In genomic region chr1:171043594-171044153, GRCm38 (mm10) we compare ENCODE assay signal across 9 mouse cellular contexts. TPM values are rescaled to one million over a fixed set of nuclear protein-coding genes. Genes with fewer than 3 reads are reported as not detected.
DNase-seq lines count a peak whose midpoint lies in the region; ATAC-seq and TF ChIP-seq lines count a peak whose summit lies in the region.
"Had no signal": no experiment of that assay in that cellular context is flagged by ENCODE, and none has a peak within 500 bp of the region (broad histone marks: within the 10 kb centered on the region; RNA-seq: fewer than 3 reads in every experiment).

No protein-coding gene starts in this region.

- no peak for ATAC-seq in hindbrain, postnatal 0 days
- no peak for ATAC-seq in midbrain, postnatal 0 days (ENCODE audit: low FRiP score)

- H3K27me3 ChIP-seq in hindbrain, postnatal 0 days (ENCODE audit: insufficient read depth, low read length) = no peaks in the 10 kb centered on the region
- H3K27me3 ChIP-seq in midbrain, postnatal 0 days (ENCODE audit: insufficient read depth, low read length) = no peaks in the 10 kb centered on the region
- no peaks in the 10 kb centered on the region for H3K27me3 ChIP-seq in kidney, adult 2 months (replicated peaks; ENCODE audit: control insufficient read depth, insufficient read depth, low read length)

- no peaks in the 10 kb centered on the region for H3K36me3 ChIP-seq in hindbrain, postnatal 0 days (ENCODE audit: insufficient read depth, low read length)
- no peaks in the 10 kb centered on the region for H3K36me3 ChIP-seq in midbrain, postnatal 0 days (ENCODE audit: insufficient read depth, low read length)
- H3K36me3 ChIP-seq in kidney, adult 2 months (ENCODE audit: control insufficient read depth, insufficient read depth, low read length) = no peaks in the 10 kb centered on the region

- TF ChIP-seq CTCF in layer of hippocampus, adult 2 months (conservative IDR thresholded peaks at IDR 0.05) = peak; percentile 66
- TF ChIP-seq CTCF in hindbrain, postnatal 0 days (IDR thresholded peaks at IDR 0.05; ENCODE audit: low read depth) = peak; percentile 35
- peak; percentile 58 for TF ChIP-seq CTCF in midbrain, postnatal 0 days (IDR thresholded peaks at IDR 0.05)
- no peak for TF ChIP-seq CTCF in kidney, adult 2 months (conservative IDR thresholded peaks at IDR 0.05; ENCODE audit: insufficient read depth, insufficient read length, low read depth, low read length)

- no peaks in the 10 kb centered on the region for H3K9me3 ChIP-seq in hindbrain, postnatal 0 days (ENCODE audit: low read length)
- no peaks in the 10 kb centered on the region for H3K9me3 ChIP-seq in midbrain, postnatal 0 days (ENCODE audit: low read length)

- no peaks in the 10 kb centered on the region for H3K4me1 ChIP-seq in brown adipose tissue, adult 24 weeks (ENCODE audit: control insufficient read depth, insufficient read depth, insufficient read length, low read length)
- no peaks in the 10 kb centered on the region for H3K4me1 ChIP-seq in hindbrain, postnatal 0 days (ENCODE audit: insufficient read depth, low read length)
- no peaks in the 10 kb centered on the region for H3K4me1 ChIP-seq in midbrain, postnatal 0 days (ENCODE audit: insufficient read depth, low read length)
- H3K4me1 ChIP-seq in kidney, adult 2 months (ENCODE audit: control insufficient read depth, insufficient read depth, low read length) = no peaks in the 10 kb centered on the region

- WGBS in hindbrain, postnatal 0 days = 62% methylated on average over 3 of the region's 3 CpGs
- 77% methylated on average over 3 of the region's 3 CpGs for WGBS in midbrain, postnatal 0 days
- 71% methylated on average over 3 of the region's 3 CpGs for WGBS in kidney, adult 2 months

- no peak overlapping the region; the same call in 1 of the 2 replicates for H3K9ac ChIP-seq in hindbrain, postnatal 0 days (replicated peaks; ENCODE audit: low read length)
- H3K9ac ChIP-seq in midbrain, postnatal 0 days (replicated peaks; ENCODE audit: low read length, poor library complexity, severe bottlenecking) = peak overlapping the region; percentile 57; the same call in 1 of the 2 replicates

- H3K4me3 ChIP-seq in layer of hippocampus, adult 2 months = peak overlapping the region; percentile 72
- 0 out of 2 replicates have a peak overlapping the region, but pooled peaks have one; percentile 96 for H3K4me3 ChIP-seq in brown adipose tissue, adult 24 weeks (ENCODE audit: insufficient read depth, low read depth, low read length)
- H3K4me3 ChIP-seq in hindbrain, postnatal 0 days (ENCODE audit: low read length) = peak overlapping the region; percentile 61
- peak overlapping the region; percentile 57 for H3K4me3 ChIP-seq in midbrain, postnatal 0 days (ENCODE audit: low read depth, low read length)
- H3K4me3 ChIP-seq in kidney, adult 2 months (ENCODE audit: insufficient read depth, low read depth, low read length) = no peak overlapping the region

- DNase-seq in layer of hippocampus, adult 2 months (ENCODE audit: low spot score in 2 of 2) = no peak
- no peak for DNase-seq in layer of hippocampus, adult 11-12 months (ENCODE audit: low spot score)
- peak; percentile 16 for DNase-seq in hindbrain, postnatal 0 days (ENCODE audit: low spot score)
- DNase-seq in midbrain, postnatal 0 days (ENCODE audit: low spot score) = no peak
- no peak for DNase-seq in spleen, adult 18-20 months
- no peak for DNase-seq in gastrocnemius, adult 8-10 months (ENCODE audit: low spot score in 2 of 2)
- DNase-seq in kidney, adult 2 months = no peak
- DNase-seq: right cerebral cortex, postnatal 4 days had no signal

- H3K27ac ChIP-seq in layer of hippocampus, adult 2 months = peak overlapping the region; percentile 79
- H3K27ac ChIP-seq in brown adipose tissue, adult 24 weeks (replicated peaks; ENCODE audit: low read depth, low read length) = no peak overlapping the region
- H3K27ac ChIP-seq in hindbrain, postnatal 0 days = peak overlapping the region; percentile 79; the same call in 1 of the 2 replicates
- peak overlapping the region; percentile 86 for H3K27ac ChIP-seq in midbrain, postnatal 0 days (ENCODE audit: low read depth, low read length)
- no peak overlapping the region for H3K27ac ChIP-seq in kidney, adult 2 months (ENCODE audit: insufficient read depth, low read depth, low read length)

- peak overlapping the region; percentile 57 for H3K4me2 ChIP-seq in hindbrain, postnatal 0 days (ENCODE audit: low read depth, low read length)
- peak overlapping the region; percentile 40 for H3K4me2 ChIP-seq in midbrain, postnatal 0 days (ENCODE audit: low read depth, low read length, poor library complexity, severe bottlenecking)

- TF ChIP-seq POLR2A in kidney, adult 2 months (IDR thresholded peaks at IDR 0.05; ENCODE audit: low read depth, low read length) = no peak

RNA-seq across cellular contexts. Expression of gene Fcgr3, which starts 21.1 kb away (rescaled TPM):
- total RNA-seq in layer of hippocampus, adult 2 months (2021) = 10 to 100 TPM; 12.0 to 12.3 TPM
- polyA plus RNA-seq in brown adipose tissue, adult 24 weeks (2012; ENCODE audit: insufficient read depth, insufficient read length, missing spikeins) = 15.9 and 17.1 TPM in 2 replicates
- 15.2 and 15.9 TPM in 2 replicates for total RNA-seq in hindbrain, postnatal 0 days (2014; rRNA removed)
- 14.1 and 15.5 TPM in 2 replicates for polyA plus RNA-seq in hindbrain, postnatal 0 days (2015; fragmentation: Nextera tagmentation; extraction: Ambion mirVana)
- 18.1 and 19.8 TPM in 2 replicates for total RNA-seq in midbrain, postnatal 0 days (2014; rRNA removed)
- 12.8 and 14.2 TPM in 2 replicates for polyA plus RNA-seq in midbrain, postnatal 0 days (2015; fragmentation: Nextera tagmentation; extraction: Ambion mirVana)
- total RNA-seq in gastrocnemius, adult 8-10 months (2022) = 1 to 10 TPM in 3 of 4 experiments, under 1 TPM in 1; 0.73 to 1.8 (median 1.4) TPM
- polyA plus RNA-seq in kidney, adult 2 months (2012; rRNA removed) = 4.8 and 6.4 TPM in 2 replicates

RNA-seq across cellular contexts. Expression of gene Fcgr4, which starts 25.0 kb away (rescaled TPM):
- not detected for total RNA-seq in layer of hippocampus, adult 2 months (2021)
- polyA plus RNA-seq in brown adipose tissue, adult 24 weeks (2012; ENCODE audit: insufficient read depth, insufficient read length, missing spikeins) = 2.2 and 3.9 TPM in 2 replicates
- 0.58 TPM in 1 of 2 replicates, not detected in the other for total RNA-seq in hindbrain, postnatal 0 days (2014; rRNA removed)
- polyA plus RNA-seq in hindbrain, postnatal 0 days (2015; fragmentation: Nextera tagmentation; extraction: Ambion mirVana) = 0.55 and 0.71 TPM in 2 replicates
- 0.57 TPM in 1 of 2 replicates, not detected in the other for total RNA-seq in midbrain, postnatal 0 days (2014; rRNA removed)
- 0.25 and 0.48 TPM in 2 replicates for polyA plus RNA-seq in midbrain, postnatal 0 days (2015; fragmentation: Nextera tagmentation; extraction: Ambion mirVana)
- not detected for total RNA-seq in gastrocnemius, adult 8-10 months (2022)
- 3.3 and 3.7 TPM in 2 replicates for polyA plus RNA-seq in kidney, adult 2 months (2012; rRNA removed)

Comparison
In these comparisons a context has a peak if more than half of its experiments do, and no peak if none do; other contexts are left out.
1. H3K27ac ChIP-seq: peak in layer of hippocampus, adult 2 months (single experiment), hindbrain, postnatal 0 days (single experiment) and midbrain, postnatal 0 days (single experiment); none in brown adipose tissue, adult 24 weeks (single experiment) and kidney, adult 2 months (single experiment).